In genomic region chr9:66179795-66180194, GRCm38 (mm10) we compare ENCODE assay signal across 10 mouse cellular contexts. TPM values are rescaled to one million over a fixed set of nuclear protein-coding genes. Genes with fewer than 3 reads are reported as not detected.
DNase-seq lines count a peak whose midpoint lies in the region; ATAC-seq lines count a peak whose summit lies in the region.
"Had no signal": no experiment of that assay in that cellular context is flagged by ENCODE, and none has a peak within 500 bp of the region (broad histone marks: within the 10 kb centered on the region; RNA-seq: fewer than 3 reads in every experiment).

No protein-coding gene starts in this region.

- 37% methylated on average over 6 of the region's 6 CpGs for WGBS in liver, embryonic 12.5 days (ENCODE audit: insufficient replicate concordance)

- H3K4me1 ChIP-seq in liver, embryonic 12.5 days, result peaks cover 93% of the 10 kb centered on the region

- peak overlapping the region; percentile 46 for H3K9ac ChIP-seq in liver, embryonic 12.5 days
- H3K9ac ChIP-seq: limb, embryonic 12.5 days had no signal

- H3K27ac ChIP-seq in liver, embryonic 12.5 days, result peak overlapping the region; percentile 98
- H3K27ac ChIP-seq: limb, embryonic 12.5 days had no signal

- peak; percentile 35 for DNase-seq in heart, adult 8-10 months (ENCODE audit: low spot score)
- DNase-seq in adrenal gland, adult 18-20 months (ENCODE audit: low spot score in 2 of 2), result no peak
- DNase-seq in layer of hippocampus, postnatal 25 days (ENCODE audit: extremely low spot score in 1 of 2, low spot score in 1 of 2), result no peak
- DNase-seq in urinary bladder, postnatal 4 days (ENCODE audit: low spot score in 2 of 2), result no peak
- DNase-seq: adrenal gland, adult 2 months; cerebellum, postnatal 14 days had no signal

- peak; percentile 46 for ATAC-seq in common myeloid progenitor, adult 5-6 weeks (replicated peaks; ENCODE audit: low read depth, poor library complexity, severe bottlenecking)
- ATAC-seq in liver, embryonic 12.5 days, result peak; percentile 33
- ATAC-seq in megakaryocyte progenitor cell, adult 5-6 weeks (replicated peaks; ENCODE audit: poor library complexity), result peak; percentile 65

- H3K27me3 ChIP-seq in liver, embryonic 12.5 days (replicated peaks), result no peaks in the 10 kb centered on the region
- H3K27me3 ChIP-seq: limb, embryonic 12.5 days had no signal

- H3K36me3 ChIP-seq in liver, embryonic 12.5 days, result no peaks in the 10 kb centered on the region
- H3K36me3 ChIP-seq: limb, embryonic 12.5 days had no signal

- H3K4me2 ChIP-seq in liver, embryonic 12.5 days, result 0 out of 2 replicates have a peak overlapping the region, but pooled peaks have one; percentile 7
- H3K4me2 ChIP-seq: limb, embryonic 12.5 days had no signal

- H3K9me3 ChIP-seq in liver, embryonic 12.5 days (replicated peaks), result no peaks in the 10 kb centered on the region
- H3K9me3 ChIP-seq: limb, embryonic 12.5 days had no signal

- H3K4me3 ChIP-seq in liver, embryonic 12.5 days, result no peak overlapping the region
- H3K4me3 ChIP-seq: limb, embryonic 12.5 days had no signal

RNA-seq across cellular contexts. Expression of gene Dapk2, which starts 21.8 kb away (rescaled TPM):
- 4.0 and 4.1 TPM in 2 replicates for total RNA-seq in common myeloid progenitor, adult 5-6 weeks (2017)
- 1 to 10 TPM; 3.5 to 8.0 (median 4.8) TPM for total RNA-seq in heart, adult 8-10 months (2022)
- 12.3 and 16.4 TPM in 2 replicates for polyA plus RNA-seq in liver, embryonic 12.5 days (2016; fragmentation: Nextera tagmentation; extraction: Ambion mirVana)
- total RNA-seq in megakaryocyte progenitor cell, adult 5-6 weeks (2015), result 0.84 and 0.90 TPM in 2 replicates
- total RNA-seq in megakaryocyte progenitor cell, adult 5-6 weeks (2017), result 0.83 and 2.5 TPM in 2 replicates
- total RNA-seq in adrenal gland, adult 18-20 months (2021), result 1 to 10 TPM; 4.4 to 4.9 TPM
- 1 to 10 TPM in 1 of 2 experiments, under 1 TPM in 1; 0.61 to 1.4 TPM for total RNA-seq in layer of hippocampus, postnatal 25 days (2021)

RNA-seq across cellular contexts. Expression of gene Ciao2a, which starts 53.4 kb away (rescaled TPM):
- 177 and 182 TPM in 2 replicates for total RNA-seq in common myeloid progenitor, adult 5-6 weeks (2017)
- 10 to 100 TPM; 63.2 to 72.4 (median 71.0) TPM for total RNA-seq in heart, adult 8-10 months (2022)
- polyA plus RNA-seq in liver, embryonic 12.5 days (2016; fragmentation: Nextera tagmentation; extraction: Ambion mirVana), result 199 TPM in 2 replicates
- total RNA-seq in megakaryocyte progenitor cell, adult 5-6 weeks (2015), result 306 and 323 TPM in 2 replicates
- 166 and 204 TPM in 2 replicates for total RNA-seq in megakaryocyte progenitor cell, adult 5-6 weeks (2017)
- 10 to 100 TPM; 68.8 to 80.3 TPM for total RNA-seq in adrenal gland, adult 18-20 months (2021)
- 10 to 100 TPM; 23.6 to 29.3 TPM for total RNA-seq in layer of hippocampus, postnatal 25 days (2021)

RNA-seq across cellular contexts. Expression of gene Snx1, which starts 53.4 kb away (rescaled TPM):
- total RNA-seq in common myeloid progenitor, adult 5-6 weeks (2017), result 101 and 122 TPM in 2 replicates
- 10 to 100 TPM; 21.3 to 25.8 (median 24.0) TPM for total RNA-seq in heart, adult 8-10 months (2022)
- polyA plus RNA-seq in liver, embryonic 12.5 days (2016; fragmentation: Nextera tagmentation; extraction: Ambion mirVana), result 89.6 and 95.1 TPM in 2 replicates
- 54.4 and 54.8 TPM in 2 replicates for total RNA-seq in megakaryocyte progenitor cell, adult 5-6 weeks (2015)
- 104 and 107 TPM in 2 replicates for total RNA-seq in megakaryocyte progenitor cell, adult 5-6 weeks (2017)
- total RNA-seq in adrenal gland, adult 18-20 months (2021), result 100 to 1,000 TPM in 1 of 2 experiments, 10 to 100 TPM in 1; 89.6 to 103 TPM
- total RNA-seq in layer of hippocampus, postnatal 25 days (2021), result 10 to 100 TPM; 73.8 to 87.8 TPM
